Mouse (Mus musculus) spleen, adult 2 months (tissue): ENCODE measurements around the gene Ranbp10. TPM values are rescaled to one million over a fixed set of nuclear protein-coding genes. Genes with fewer than 3 reads are reported as not detected.

Source experiments
- DNase-seq, 2 experiments: peaks; one replicate each; pipeline versions ENCODE4 v3.0.0 to v3.0.0-alpha.2; 2012 to 2021; ENCODE audit warnings: low spot score in 2 of 2, low read depth in 1 of 2
- H3K27ac ChIP-seq: fragments of 200-500 bp; 2 replicates; pipeline ENCODE4 v1.5.1; 2012; ENCODE audit warnings: low read length, inconsistent platforms; ENCODE audit not compliant: insufficient read depth
- H3K27me3 ChIP-seq: fragments of 200-500 bp; 2 replicates; pipeline ENCODE4 v1.6.1; 2012; ENCODE audit warnings: mild to moderate bottlenecking, moderate library complexity, low read length, inconsistent platforms; ENCODE audit not compliant: control insufficient read depth, insufficient read depth
- H3K36me3 ChIP-seq: fragments of 200-500 bp; 2 replicates; pipeline ENCODE4 v1.6.1; 2012; ENCODE audit warnings: mild to moderate bottlenecking, low read length, inconsistent platforms; ENCODE audit not compliant: control insufficient read depth, insufficient read depth
- H3K4me1 ChIP-seq: fragments of 200-500 bp; 2 replicates; pipeline ENCODE4 v1.6.1; 2011; ENCODE audit warnings: inconsistent platforms; ENCODE audit not compliant: control insufficient read depth, insufficient read depth, insufficient read length
- H3K4me3 ChIP-seq: fragments of 200-500 bp; 2 replicates; pipeline ENCODE4 v1.5.1; 2011; ENCODE audit warnings: mild to moderate bottlenecking, inconsistent platforms; ENCODE audit not compliant: insufficient read depth, insufficient read length; ENCODE audit errors: extremely low read depth
- CTCF ChIP-seq: fragments of 200-500 bp; IDR thresholded peaks from 2 replicates; pipeline ENCODE4 v1.5.1; 2011; ENCODE audit warnings: mild to moderate bottlenecking, inconsistent platforms; ENCODE audit not compliant: insufficient read depth, insufficient read length, insufficient replicate concordance; ENCODE audit errors: extremely low read depth
- POLR2A ChIP-seq: fragments of 200-500 bp; IDR thresholded peaks from 2 replicates; pipeline ENCODE4 v1.6.1; 2011; ENCODE audit warnings: low read depth, low read length, inconsistent platforms
- WGBS: fragments of 180-500 bp; shearing (Covaris S2); methylation state at CpG from one replicate; pipeline ENCODE4 v1.1.7; 2018; 5-methylcytosine and 5-hydroxymethylcytosine counted together
- polyA plus RNA-seq: library from polyadenylated mRNA; depleted of rRNA; stranded (reverse); fragments of >200 nt; gene quantifications from 2 replicates; pipeline ENCODE4 v1.2.3, GENCODE M21; 2012; rRNA removed

The Ranbp10 gene
- polyA plus RNA-seq = 50.0 and 59.9 TPM in 2 replicates

- H3K27ac ChIP-seq = peak within 1 kb of the TSS; percentile 68
- H3K4me1 ChIP-seq = peaks cover 7% of the 10 kb centered on the region
- TF ChIP-seq POLR2A (peak; percentile 36), CTCF (no peak)
- peak within 1 kb of the TSS; percentile 79 for H3K4me3 ChIP-seq
- H3K36me3 ChIP-seq = peaks cover 2% of the 10 kb centered on the region
- DNase-seq = peak; percentile 94 to 99
- WGBS = under 1% methylated on average over 52 of the region's 52 CpGs
- H3K27me3 ChIP-seq = no peaks in the 10 kb centered on the region
Measured at GRCm38 (mm10) chr8:105826861-105827848, at the start of gene Ranbp10, which contains the start of gene Tsnaxip1. Gene Ranbp10, minus strand, starts transcription at chr8:105827350. Gene Tsnaxip1, plus strand, starts transcription at chr8:105827731.

GRCm38 (mm10) chr8:105874301-105874700 lies 47.2 kb upstream of the Ranbp10 start:
- TF ChIP-seq POLR2A = no peak
- TF ChIP-seq CTCF = no peak

GRCm38 (mm10) chr8:105866364-105867029 lies 39.3 kb upstream of the Ranbp10 start:
- TF ChIP-seq POLR2A (no peak), CTCF (no peak)
- no peak overlapping the region for H3K27ac ChIP-seq
- no peaks in the 10 kb centered on the region for H3K27me3 ChIP-seq
- no peak overlapping the region for H3K4me3 ChIP-seq
- H3K4me1 ChIP-seq = peaks cover under 1% of the 10 kb centered on the region; the same call in 1 of the 2 replicates
- no peak for DNase-seq
- 78% methylated on average over 6 of the region's 6 CpGs for WGBS
- H3K36me3 ChIP-seq = peaks cover 1% of the 10 kb centered on the region

More at GRCm38 (mm10) chr8:105874301-105874700, 47.2 kb upstream of the Ranbp10 start:
- DNase-seq = no peak
- Histone ChIP-seq H3K4me1 (no peaks in the 10 kb centered on the region), H3K27ac (no peak overlapping the region), H3K36me3 (peaks cover 16% of the 10 kb centered on the region), H3K4me3 (no peak overlapping the region), H3K27me3 (no peaks in the 10 kb centered on the region)
- 85% methylated on average over 6 of the region's 6 CpGs for WGBS

- no peak overlapping the region for H3K4me3 ChIP-seq
- H3K36me3 ChIP-seq = peaks cover 1% of the 10 kb centered on the region; the same call in 1 of the 2 replicates
- no peaks in the 10 kb centered on the region for H3K27me3 ChIP-seq
- no peak for DNase-seq
- H3K4me1 ChIP-seq = peaks cover 5% of the 10 kb centered on the region
- TF ChIP-seq POLR2A (no peak), CTCF (no peak)
- 5% methylated on average over 1 of the region's 1 CpGs for WGBS
- no peak overlapping the region for H3K27ac ChIP-seq
Measured at GRCm38 (mm10) chr8:105861951-105862350, 34.8 kb upstream of the Ranbp10 start.

GRCm38 (mm10) chr8:105860143-105860981 lies 33.2 kb upstream of the Ranbp10 start, which contains the start of gene Nutf2:
Gene Nutf2, plus strand, starts transcription at chr8:105860580.
- peak; percentile 84 to 87 for DNase-seq
- TF ChIP-seq CTCF (no peak), POLR2A (peak; percentile 14; the same call in 1 of the 2 replicates)
- peaks cover 14% of the 10 kb centered on the region for H3K4me1 ChIP-seq
- peak within 1 kb of the TSS; percentile 75 for H3K27ac ChIP-seq
- no peaks in the 10 kb centered on the region for H3K27me3 ChIP-seq
- under 1% methylated on average over 57 of the region's 59 CpGs for WGBS
- H3K36me3 ChIP-seq = no peaks in the 10 kb centered on the region
- peak within 1 kb of the TSS; percentile 73 for H3K4me3 ChIP-seq

GRCm38 (mm10) chr8:105859314-105859713 lies 32.2 kb upstream of the Ranbp10 start:
- no peak overlapping the region for H3K4me3 ChIP-seq
- no peak for DNase-seq
- H3K27ac ChIP-seq = 0 out of 2 replicates have a peak overlapping the region, but pooled peaks have one; percentile 9
- no peak for TF ChIP-seq POLR2A
- TF ChIP-seq CTCF = no peak
- H3K27me3 ChIP-seq = no peaks in the 10 kb centered on the region
- WGBS = 49% methylated on average over 5 of the region's 5 CpGs
- no peaks in the 10 kb centered on the region for H3K36me3 ChIP-seq
- peaks cover 14% of the 10 kb centered on the region for H3K4me1 ChIP-seq
